Mouse (Mus musculus): ENCODE data around the gene Eif4h. TPM values are rescaled to one million over a fixed set of nuclear protein-coding genes. Genes with fewer than 3 reads are reported as not detected.
"Not testable (repeated sequence)": the region's sequence is repeated elsewhere in the genome, so short reads cannot be mapped to it uniquely, and the experiment has no call there.

The Eif4h gene
- polyA plus RNA-seq, 1 experiment = 183 TPM

DNA sequence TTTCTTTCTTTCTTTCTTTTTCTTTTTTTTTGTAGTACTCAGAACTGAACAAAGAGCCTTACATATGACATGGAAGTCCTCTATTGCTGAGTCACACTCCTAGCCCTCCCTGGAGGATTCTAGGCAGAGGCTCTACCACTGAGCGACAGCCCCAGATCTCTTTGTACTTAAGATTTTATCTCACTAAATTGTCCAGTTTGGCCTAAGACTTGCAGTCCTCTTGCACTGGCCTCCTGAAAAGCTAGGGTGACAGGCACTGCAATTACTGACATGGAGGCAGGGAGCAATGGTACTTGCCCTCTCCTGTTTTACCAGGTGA lies 32.9 kb upstream of the Eif4h start:
- H3K36me3 ChIP-seq (ENCODE audit: control insufficient read depth, insufficient read depth, low read length) = no peaks in the 10 kb centered on the region
- no peak for TF ChIP-seq CTCF (IDR thresholded peaks at IDR 0.05; ENCODE audit: control insufficient read depth, insufficient read depth, insufficient replicate concordance, low read depth, low read length)
- no peak for TF ChIP-seq POLR2A (IDR thresholded peaks at IDR 0.05; ENCODE audit: control insufficient read depth, low read depth, low read length)
- H3K4me1 ChIP-seq (ENCODE audit: control insufficient read depth, insufficient read depth, low read length) = no peaks in the 10 kb centered on the region
- no peak overlapping the region for H3K4me3 ChIP-seq (ENCODE audit: control insufficient read depth, low read depth, low read length)
- no peaks in the 10 kb centered on the region for H3K27me3 ChIP-seq (ENCODE audit: control insufficient read depth, insufficient read depth, low read length)
- no peak overlapping the region for H3K27ac ChIP-seq (ENCODE audit: control insufficient read depth, insufficient read depth, low read depth, low read length)

DNA sequence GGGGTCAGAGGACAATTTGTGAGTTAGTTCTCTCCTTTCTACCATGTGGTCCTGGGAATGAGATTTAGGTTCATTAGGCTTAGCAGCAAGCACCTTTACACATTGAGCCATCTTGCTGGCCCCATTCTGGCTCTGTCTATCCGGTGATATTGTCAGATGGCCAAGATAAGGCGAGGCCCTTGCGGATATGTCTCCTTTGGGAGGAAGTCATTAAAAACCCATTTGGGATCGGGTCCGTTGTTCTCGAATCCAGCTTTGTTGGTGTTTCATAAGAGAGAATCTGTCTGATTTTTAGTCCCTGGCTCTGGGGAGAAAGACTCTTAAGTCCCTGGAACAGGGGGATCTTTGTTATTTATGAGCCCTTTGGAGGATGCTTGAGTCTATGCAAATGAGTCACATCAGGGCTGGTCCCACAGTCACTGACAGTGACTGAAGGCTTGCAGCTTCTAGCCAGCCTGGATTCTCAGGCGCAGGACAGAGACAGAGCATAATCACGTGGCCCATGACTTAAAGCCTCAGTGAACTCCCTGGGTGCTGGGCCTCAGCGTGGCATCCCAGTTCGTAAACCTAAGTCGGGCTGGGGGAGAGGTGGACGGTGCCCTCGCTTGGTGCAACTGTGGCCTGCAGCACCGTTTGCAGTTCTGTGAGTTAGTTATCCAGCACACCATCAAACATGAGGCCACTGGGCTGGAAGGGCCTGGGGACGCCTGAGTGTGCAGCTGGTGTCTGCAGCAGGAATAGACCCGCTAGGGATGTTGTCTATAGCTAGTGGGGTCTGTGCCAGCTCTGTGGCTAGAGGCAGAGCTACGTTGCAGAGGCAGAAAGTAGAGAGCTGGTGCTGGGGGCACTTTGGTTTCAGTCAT lies 32.3 kb upstream of the Eif4h start:
- TF ChIP-seq CTCF (IDR thresholded peaks at IDR 0.05; ENCODE audit: control insufficient read depth, insufficient read depth, insufficient replicate concordance, low read depth, low read length) = no peak
- Histone ChIP-seq H3K4me3 (ENCODE audit: control insufficient read depth, low read depth, low read length) (no peak overlapping the region), H3K27me3 (ENCODE audit: control insufficient read depth, insufficient read depth, low read length) (no peaks in the 10 kb centered on the region), H3K27ac (ENCODE audit: control insufficient read depth, insufficient read depth, low read depth, low read length) (no peak overlapping the region), H3K36me3 (ENCODE audit: control insufficient read depth, insufficient read depth, low read length) (no peaks in the 10 kb centered on the region), H3K4me1 (ENCODE audit: control insufficient read depth, insufficient read depth, low read length) (no peaks in the 10 kb centered on the region)

DNA sequence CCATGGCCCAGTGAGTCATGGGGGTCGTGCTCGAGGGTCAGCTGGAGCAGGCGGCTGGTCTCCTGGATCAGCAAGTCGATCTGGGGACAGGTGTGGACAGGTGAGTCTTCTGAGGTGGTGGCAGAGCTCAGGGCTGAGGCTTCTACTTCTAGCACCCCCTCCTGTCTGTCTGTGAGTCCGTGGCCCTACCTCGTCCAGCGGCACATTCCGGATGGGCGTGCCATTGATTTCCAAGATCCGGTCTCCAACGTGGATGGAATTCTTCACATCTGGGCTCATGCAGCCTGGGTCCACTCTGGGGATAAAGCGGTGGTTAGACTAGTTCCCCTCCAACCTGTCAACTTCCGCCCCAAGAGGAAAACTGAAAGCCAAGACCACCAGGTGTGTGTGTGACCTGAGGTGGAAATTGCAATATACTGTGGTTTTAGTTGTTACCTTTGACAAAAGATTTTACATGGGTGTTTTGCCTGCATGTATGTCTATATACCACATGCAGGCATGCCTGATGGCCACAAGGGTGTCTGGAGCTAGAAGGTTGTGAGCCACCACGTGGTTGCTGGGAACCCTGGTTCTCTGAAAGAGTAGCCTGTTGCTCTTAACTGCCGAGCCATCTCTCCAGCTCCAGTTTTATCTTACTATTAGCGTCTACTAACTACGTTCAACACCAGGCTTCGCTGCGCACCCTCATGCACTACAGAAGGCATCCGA lies 29.9 kb upstream of the Eif4h start:
- Histone ChIP-seq H3K4me3 (ENCODE audit: control insufficient read depth, low read depth, low read length) (no peak overlapping the region), H3K27ac (ENCODE audit: control insufficient read depth, insufficient read depth, low read depth, low read length) (no peak overlapping the region), H3K4me1 (ENCODE audit: control insufficient read depth, insufficient read depth, low read length) (no peaks in the 10 kb centered on the region), H3K27me3 (ENCODE audit: control insufficient read depth, insufficient read depth, low read length) (no peaks in the 10 kb centered on the region), H3K36me3 (ENCODE audit: control insufficient read depth, insufficient read depth, low read length) (no peaks in the 10 kb centered on the region)
- TF ChIP-seq POLR2A (IDR thresholded peaks at IDR 0.05; ENCODE audit: control insufficient read depth, low read depth, low read length) (no peak), CTCF (IDR thresholded peaks at IDR 0.05; ENCODE audit: control insufficient read depth, insufficient read depth, insufficient replicate concordance, low read depth, low read length) (no peak)

DNA sequence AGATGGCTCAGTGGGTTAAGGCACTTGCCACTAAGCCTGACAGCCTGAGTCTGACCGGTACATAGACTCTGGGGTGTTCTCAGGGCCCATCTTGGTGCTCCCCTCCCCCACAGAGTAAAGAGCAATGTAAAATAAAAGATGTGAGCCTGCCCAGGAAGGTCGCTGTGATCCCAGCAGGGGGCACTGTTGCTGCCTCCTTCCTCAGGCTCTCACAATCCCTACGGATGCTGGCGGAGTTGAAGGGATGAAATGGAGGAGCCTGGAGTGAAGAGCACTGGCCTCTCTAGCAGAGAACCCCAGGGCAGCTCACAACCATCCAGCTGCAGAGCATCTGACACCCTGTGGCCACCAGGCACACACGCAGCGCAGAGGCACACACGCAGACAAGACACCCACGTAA lies 29.2 kb upstream of the Eif4h start:
- H3K4me3 ChIP-seq (ENCODE audit: control insufficient read depth, low read depth, low read length) = no peak overlapping the region
- no peak overlapping the region for H3K27ac ChIP-seq (ENCODE audit: control insufficient read depth, insufficient read depth, low read depth, low read length)
- no peaks in the 10 kb centered on the region for H3K27me3 ChIP-seq (ENCODE audit: control insufficient read depth, insufficient read depth, low read length)
- peak; percentile 43; the same call in 1 of the 2 replicates for TF ChIP-seq CTCF (IDR thresholded peaks at IDR 0.05; ENCODE audit: control insufficient read depth, insufficient read depth, insufficient replicate concordance, low read depth, low read length)
- TF ChIP-seq POLR2A (IDR thresholded peaks at IDR 0.05; ENCODE audit: control insufficient read depth, low read depth, low read length) = no peak
- no peaks in the 10 kb centered on the region for H3K36me3 ChIP-seq (ENCODE audit: control insufficient read depth, insufficient read depth, low read length)
- H3K4me1 ChIP-seq (ENCODE audit: control insufficient read depth, insufficient read depth, low read length) = no peaks in the 10 kb centered on the region

DNA sequence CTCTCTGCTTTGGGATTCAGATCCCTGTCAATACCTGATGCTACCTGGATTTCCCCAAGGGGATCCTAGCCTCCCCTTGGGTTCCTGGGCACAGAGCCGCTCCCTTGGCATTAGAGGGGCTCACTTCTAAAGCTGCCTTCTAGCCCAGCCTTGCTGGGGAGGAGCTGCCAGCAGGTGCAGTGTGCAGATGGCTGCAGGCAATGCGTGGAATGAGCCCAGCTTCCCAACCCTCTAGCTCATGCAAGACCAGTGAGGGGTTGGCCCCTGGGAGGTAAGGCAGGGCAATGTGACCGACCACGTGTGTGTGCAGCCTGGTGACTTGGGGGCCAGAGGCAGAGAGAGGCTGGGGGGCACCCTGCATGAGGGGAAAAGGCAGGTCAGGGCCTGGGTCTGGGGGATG lies 17.4 kb upstream of the Eif4h start:
- Histone ChIP-seq H3K4me3 (ENCODE audit: control insufficient read depth, low read depth, low read length) (no peak overlapping the region), H3K27ac (ENCODE audit: control insufficient read depth, insufficient read depth, low read depth, low read length) (no peak overlapping the region), H3K36me3 (ENCODE audit: control insufficient read depth, insufficient read depth, low read length) (no peaks in the 10 kb centered on the region), H3K4me1 (ENCODE audit: control insufficient read depth, insufficient read depth, low read length) (peaks cover 2% of the 10 kb centered on the region; the same call in 1 of the 2 replicates), H3K27me3 (ENCODE audit: control insufficient read depth, insufficient read depth, low read length) (no peaks in the 10 kb centered on the region)
- TF ChIP-seq CTCF (IDR thresholded peaks at IDR 0.05; ENCODE audit: control insufficient read depth, insufficient read depth, insufficient replicate concordance, low read depth, low read length) = no peak
- no peak for TF ChIP-seq POLR2A (IDR thresholded peaks at IDR 0.05; ENCODE audit: control insufficient read depth, low read depth, low read length)

DNA sequence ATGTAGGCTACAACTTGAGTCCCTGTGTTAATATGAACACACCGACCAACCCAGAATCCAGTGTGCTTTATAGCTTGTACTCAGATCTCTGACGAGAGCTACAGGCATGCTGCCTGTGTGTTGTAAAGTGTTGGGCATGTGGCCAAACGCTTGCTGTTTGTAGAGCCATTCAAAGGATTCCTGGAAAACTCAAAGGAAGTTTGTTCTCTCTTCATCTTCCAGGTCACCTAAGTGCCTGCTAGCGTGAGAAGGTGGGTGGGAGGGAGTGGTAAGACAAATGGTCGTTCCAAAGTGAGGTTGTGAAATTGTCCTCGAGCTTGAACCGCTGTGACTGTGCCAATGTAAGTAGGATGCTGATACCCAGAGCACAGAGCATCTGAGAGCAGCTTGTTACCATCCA lies 12.7 kb upstream of the Eif4h start:
- Histone ChIP-seq H3K27ac (ENCODE audit: control insufficient read depth, insufficient read depth, low read depth, low read length) (no peak overlapping the region), H3K36me3 (ENCODE audit: control insufficient read depth, insufficient read depth, low read length) (no peaks in the 10 kb centered on the region), H3K27me3 (ENCODE audit: control insufficient read depth, insufficient read depth, low read length) (no peaks in the 10 kb centered on the region), H3K4me1 (ENCODE audit: control insufficient read depth, insufficient read depth, low read length) (no peaks in the 10 kb centered on the region; the same call in 1 of the 2 replicates), H3K4me3 (ENCODE audit: control insufficient read depth, low read depth, low read length) (no peak overlapping the region)
- TF ChIP-seq CTCF (IDR thresholded peaks at IDR 0.05; ENCODE audit: control insufficient read depth, insufficient read depth, insufficient replicate concordance, low read depth, low read length) = no peak
- no peak for TF ChIP-seq POLR2A (IDR thresholded peaks at IDR 0.05; ENCODE audit: control insufficient read depth, low read depth, low read length)

DNA sequence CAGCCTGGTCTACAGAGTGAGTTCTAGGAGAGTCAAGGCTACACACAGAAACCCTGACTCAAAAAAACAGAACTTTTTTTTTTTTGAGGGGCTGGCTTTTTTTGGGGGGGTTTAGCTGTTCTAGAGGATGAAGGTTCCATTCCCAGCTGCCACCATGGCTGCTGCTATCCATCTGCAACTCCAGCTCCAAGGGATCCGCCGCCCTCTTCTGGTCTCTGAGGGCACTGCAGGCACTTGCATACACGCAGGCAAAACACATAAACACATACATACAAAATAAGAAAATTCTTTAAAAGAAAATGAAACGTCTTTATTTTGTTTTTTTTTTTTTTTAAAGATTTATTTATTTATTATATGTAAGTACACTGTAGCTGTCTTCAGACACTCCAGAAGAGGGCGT lies 11.6 kb upstream of the Eif4h start:
- Histone ChIP-seq H3K36me3 (ENCODE audit: control insufficient read depth, insufficient read depth, low read length) (no peaks in the 10 kb centered on the region), H3K27ac (ENCODE audit: control insufficient read depth, insufficient read depth, low read depth, low read length) (no peak overlapping the region), H3K27me3 (ENCODE audit: control insufficient read depth, insufficient read depth, low read length) (no peaks in the 10 kb centered on the region), H3K4me3 (ENCODE audit: control insufficient read depth, low read depth, low read length) (no peak overlapping the region), H3K4me1 (ENCODE audit: control insufficient read depth, insufficient read depth, low read length) (no peaks in the 10 kb centered on the region; the same call in 1 of the 2 replicates)
- TF ChIP-seq CTCF (IDR thresholded peaks at IDR 0.05; ENCODE audit: control insufficient read depth, insufficient read depth, insufficient replicate concordance, low read depth, low read length) = peak; percentile 81; the same call in 1 of the 2 replicates
- TF ChIP-seq POLR2A (IDR thresholded peaks at IDR 0.05; ENCODE audit: control insufficient read depth, low read depth, low read length) = no peak

DNA sequence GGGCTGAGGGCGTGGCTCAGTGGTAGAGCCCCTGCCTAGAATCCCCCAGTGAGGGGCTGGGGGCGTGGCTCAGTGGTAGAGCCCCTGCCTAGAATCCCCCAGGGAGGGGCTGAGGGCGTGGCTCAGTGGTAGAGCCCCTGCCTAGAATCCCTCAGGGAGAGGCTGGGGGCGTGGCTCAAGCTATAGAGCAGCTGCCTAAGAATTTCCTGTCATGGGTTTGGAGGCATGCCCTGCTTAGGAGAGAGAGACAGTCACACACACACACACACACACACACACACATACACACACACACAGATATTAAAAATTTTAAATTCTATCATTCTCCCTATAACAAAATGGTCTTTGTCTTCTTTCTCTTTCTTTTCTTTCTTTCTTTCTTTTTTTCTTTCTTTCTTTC lies 9.7 kb upstream of the Eif4h start:
- H3K36me3 ChIP-seq (ENCODE audit: control insufficient read depth, insufficient read depth, low read length); H3K4me1 ChIP-seq (ENCODE audit: control insufficient read depth, insufficient read depth, low read length); H3K27ac ChIP-seq (ENCODE audit: control insufficient read depth, insufficient read depth, low read depth, low read length); H3K4me3 ChIP-seq (ENCODE audit: control insufficient read depth, low read depth, low read length); H3K27me3 ChIP-seq (ENCODE audit: control insufficient read depth, insufficient read depth, low read length): not testable (repeated sequence)

Data from testis, adult 2 months (tissue).